Mouse (Mus musculus) spleen, adult 2 months (tissue): ENCODE measurements at regions not wholly inside any gene's neighbourhood (a gene's known extent, or its start where the extent isn't known, plus 50 kb on each side); places are given as distances from the start of the nearest gene placed in this dataset.

Source experiments
- CTCF ChIP-seq: fragments of 200-500 bp; IDR thresholded peaks from 2 replicates; pipeline ENCODE4 v1.5.1; 2011; ENCODE audit warnings: mild to moderate bottlenecking, inconsistent platforms; ENCODE audit not compliant: insufficient read depth, insufficient read length, insufficient replicate concordance; ENCODE audit errors: extremely low read depth
- POLR2A ChIP-seq: fragments of 200-500 bp; IDR thresholded peaks from 2 replicates; pipeline ENCODE4 v1.6.1; 2011; ENCODE audit warnings: low read depth, low read length, inconsistent platforms

- TF ChIP-seq POLR2A (no peak), CTCF (no peak)
These were observed 403.8 kb upstream of the Kcnab2 start for GRCm38 (mm10) chr4:152881433-152881930.
